Mouse (Mus musculus) heart, adult 2 months (tissue): ENCODE data around the gene Mprip. TPM values are rescaled to one million over a fixed set of nuclear protein-coding genes. Genes with fewer than 3 reads are reported as not detected.

Source experiments
- DNase-seq, 2 experiments: peaks; one replicate each; pipeline ENCODE4 v3.0.0; 2021
- H3K27ac ChIP-seq: fragments of 200-600 bp; 2 replicates; pipeline ENCODE4 v1.8.1; 2022
- H3K27me3 ChIP-seq: fragments of 200-500 bp; 2 replicates; pipeline ENCODE4 v1.6.1; 2012; ENCODE audit warnings: mild to moderate bottlenecking, low read length, inconsistent platforms, mixed read lengths; ENCODE audit not compliant: control insufficient read depth, insufficient read depth
- H3K36me3 ChIP-seq: fragments of 200-500 bp; 2 replicates; pipeline ENCODE4 v1.6.1; 2012; ENCODE audit warnings: low read length, inconsistent platforms; ENCODE audit not compliant: control insufficient read depth, insufficient read depth
- H3K4me1 ChIP-seq: fragments of 200-500 bp; 2 replicates; pipeline ENCODE4 v1.6.1; 2011; ENCODE audit warnings: low read length; ENCODE audit not compliant: control insufficient read depth, insufficient read depth
- H3K4me3 ChIP-seq: fragments of 200-600 bp; 2 replicates; pipeline ENCODE4 v1.8.1; 2022
- H3K79me2 ChIP-seq: fragments of 200-500 bp; replicated peaks from 2 replicates; pipeline ENCODE4 v1.6.1; 2012; ENCODE audit warnings: mild to moderate bottlenecking, inconsistent platforms, low read length, moderate library complexity, mixed read lengths; ENCODE audit not compliant: control insufficient read depth, insufficient read depth
- H3K9ac ChIP-seq: fragments of 200-500 bp; 2 replicates; pipeline ENCODE4 v1.6.1; 2012; ENCODE audit warnings: low read depth, mild to moderate bottlenecking, control low read depth, inconsistent platforms, low read length, mixed read lengths
- CTCF ChIP-seq: fragments of 200-600 bp; IDR thresholded peaks from 2 replicates; pipeline ENCODE4 v1.8.1; 2022; ENCODE audit warnings: antibody characterized with exemption, mild to moderate bottlenecking, moderate library complexity
- EP300 ChIP-seq: fragments of 200-500 bp; IDR thresholded peaks from 2 replicates; pipeline ENCODE4 v1.6.1; 2011; ENCODE audit warnings: low read depth, low read length, control low read depth; ENCODE audit not compliant: insufficient read depth
- POLR2A ChIP-seq: fragments of 200-500 bp; IDR thresholded peaks from 2 replicates; pipeline ENCODE4 v1.6.1; 2011; ENCODE audit warnings: mild to moderate bottlenecking, low read depth, low read length, control low read depth; ENCODE audit not compliant: insufficient read depth
- WGBS: fragments of 180-500 bp; shearing (Covaris S2); methylation state at CpG from one replicate; pipeline ENCODE4 v1.1.7; 2018; 5-methylcytosine and 5-hydroxymethylcytosine counted together
- intact Hi-C: fragments of 180-260 bp; cut with DNase I; formaldehyde crosslinking; loops from one replicate; pipeline ENCODE4 v1.15.1; 2025
- polyA plus RNA-seq: library from polyadenylated mRNA; depleted of rRNA; stranded (reverse); fragments of >200 nt; gene quantifications from 2 replicates; pipeline ENCODE4 v1.2.3, GENCODE M21; 2012
- total RNA-seq, 2 experiments: library from RNA; stranded (reverse); gene quantifications; 2 replicates each; pipeline ENCODE4 v1.2.3; 2021

Gene Mprip
- total and polyA plus RNA-seq, 3 experiments = 77.1 to 142 (median 132) TPM

- H3K27me3 ChIP-seq = no peaks in the 10 kb centered on the region
- H3K4me1 ChIP-seq = peaks cover 7% of the 10 kb centered on the region
- TF ChIP-seq POLR2A = 0 out of 2 replicates have a peak, but pooled peaks have one; percentile 9
- no peak for TF ChIP-seq EP300
- H3K79me2 ChIP-seq = no peaks in the 10 kb centered on the region
- intact Hi-C loops = loop anchor here (1.0 kb wide), 1 partner anchor 8 kb away; no protein-coding TSS in a partner anchor
- 38% methylated on average over 7 of the region's 7 CpGs for WGBS
- H3K4me3 ChIP-seq = peak overlapping the region; percentile 26; the same call in 1 of the 2 replicates
- H3K27ac ChIP-seq = peak overlapping the region; percentile 75
- H3K9ac ChIP-seq = no peak overlapping the region
- DNase-seq = peak in 1 of 2 experiments; percentile 39
- no peaks in the 10 kb centered on the region for H3K36me3 ChIP-seq
Observed at GRCm38 (mm10) chr11:59656016-59656415, 5.1 kb upstream of the Mprip start.

- peaks cover 14% of the 10 kb centered on the region for H3K4me1 ChIP-seq
- 0 out of 2 replicates have a peak, but pooled peaks cover 1% of the 10 kb centered on the region for H3K79me2 ChIP-seq
- H3K27me3 ChIP-seq = no peaks in the 10 kb centered on the region
- peak overlapping the region; percentile 74 for H3K4me3 ChIP-seq
- 3% methylated on average over 28 of the region's 28 CpGs for WGBS
- intact Hi-C loops = loop anchor here (2.0 kb wide), 2 partner anchors 25 to 43 kb away; no protein-coding TSS in a partner anchor
- H3K27ac ChIP-seq = peak overlapping the region; percentile 93
- no peak for DNase-seq
- TF ChIP-seq CTCF = no peak
- TF ChIP-seq POLR2A = no peak; the same call in 1 of the 2 replicates
- TF ChIP-seq EP300 = no peak
- peaks cover 23% of the 10 kb centered on the region for H3K36me3 ChIP-seq
- peak overlapping the region; percentile 87 for H3K9ac ChIP-seq
Observed at GRCm38 (mm10) chr11:59661601-59662248, 620 bp downstream of the Mprip start.

- intact Hi-C loops = loop anchor here (2.0 kb wide), 1 partner anchor 42 kb away; no protein-coding TSS in a partner anchor
Observed at GRCm38 (mm10) chr11:59662249-59662788, 1.2 kb downstream of the Mprip start.

GRCm38 (mm10) chr11:59662877-59663775 is 2.0 kb downstream of the Mprip start:
- intact Hi-C loops = loop anchor here (2.0 kb wide), 1 partner anchor 42 kb away; no protein-coding TSS in a partner anchor

More at GRCm38 (mm10) chr11:59662249-59662788, 1.2 kb downstream of the Mprip start:
- Histone ChIP-seq H3K9ac (peak overlapping the region; percentile 87), H3K79me2 (0 out of 2 replicates have a peak, but pooled peaks cover 1% of the 10 kb centered on the region), H3K27ac (peak overlapping the region; percentile 93), H3K4me1 (peaks cover 13% of the 10 kb centered on the region), H3K36me3 (peaks cover 25% of the 10 kb centered on the region), H3K4me3 (peak overlapping the region; percentile 74), H3K27me3 (no peaks in the 10 kb centered on the region)
- peak; percentile 94 to 97 for DNase-seq
- TF ChIP-seq CTCF = peak; percentile 25; the same call in 1 of the 2 replicates
- no peak; the same call in 1 of the 2 replicates for TF ChIP-seq EP300
- peak; percentile 82; the same call in 1 of the 2 replicates for TF ChIP-seq POLR2A
- WGBS = 5% methylated on average over 81 of the region's 82 CpGs

GRCm38 (mm10) chr11:59663776-59664320 is 2.7 kb downstream of the Mprip start:
- Histone ChIP-seq H3K27me3 (no peaks in the 10 kb centered on the region), H3K4me1 (peaks cover 15% of the 10 kb centered on the region), H3K9ac (peak overlapping the region; percentile 80), H3K36me3 (peaks cover 40% of the 10 kb centered on the region), H3K27ac (peak overlapping the region; percentile 93), H3K79me2 (peaks cover 5% of the 10 kb centered on the region; the same call in 1 of the 2 replicates), H3K4me3 (peak overlapping the region; percentile 50)
- WGBS = 1% methylated on average over 3 of the region's 3 CpGs
- no peak for TF ChIP-seq EP300
- no peak for TF ChIP-seq CTCF
- no peak for TF ChIP-seq POLR2A
- no peak for DNase-seq
- intact Hi-C loops = loop anchor here (1.0 to 2.0 kb wide), 3 partner anchors 8 to 69 kb away; no protein-coding TSS in a partner anchor

More at GRCm38 (mm10) chr11:59662877-59663775, 2.0 kb downstream of the Mprip start:
- 1% methylated on average over 30 of the region's 30 CpGs for WGBS
- Histone ChIP-seq H3K4me3 (peak overlapping the region; percentile 50), H3K27me3 (no peaks in the 10 kb centered on the region), H3K79me2 (peaks cover 4% of the 10 kb centered on the region; the same call in 1 of the 2 replicates), H3K9ac (peak overlapping the region; percentile 80), H3K36me3 (peaks cover 33% of the 10 kb centered on the region), H3K27ac (peak overlapping the region; percentile 93), H3K4me1 (peaks cover 15% of the 10 kb centered on the region)
- no peak for DNase-seq
- TF ChIP-seq POLR2A = no peak
- no peak for TF ChIP-seq EP300
- TF ChIP-seq CTCF = no peak
